Comparison of ENCODE assay signal across 10 mouse cellular contexts in genomic region chr5:54001021-54001420, GRCm38 (mm10). TPM values are rescaled to one million over a fixed set of nuclear protein-coding genes. Genes with fewer than 3 reads are reported as not detected.
DNase-seq lines count a peak whose midpoint lies in the region; ATAC-seq and TF ChIP-seq lines count a peak whose summit lies in the region.
"Had no signal": no experiment of that assay in that cellular context is flagged by ENCODE, and none has a peak within 500 bp of the region (broad histone marks: within the 10 kb centered on the region; RNA-seq: fewer than 3 reads in every experiment).

No protein-coding gene starts in this region.

- peaks cover 71% of the 10 kb centered on the region for H3K79me2 ChIP-seq in myocyte (ENCODE audit: control insufficient read depth, insufficient read depth)

- no peak overlapping the region for H3K9ac ChIP-seq in embryonic facial prominence, embryonic 13.5 days
- H3K9ac ChIP-seq in hindbrain, embryonic 15.5 days = no peak overlapping the region
- H3K9ac ChIP-seq in hindbrain, embryonic 12.5 days = no peak overlapping the region
- no peak overlapping the region for H3K9ac ChIP-seq in midbrain, embryonic 11.5 days (ENCODE audit: low read length)
- H3K9ac ChIP-seq in midbrain, postnatal 0 days (replicated peaks; ENCODE audit: low read length, poor library complexity, severe bottlenecking) = no peak overlapping the region

- H3ac ChIP-seq in myocyte (ENCODE audit: control insufficient read depth, insufficient read length) = no peak overlapping the region

- no peak overlapping the region for H3K27ac ChIP-seq in embryonic facial prominence, embryonic 13.5 days
- no peak overlapping the region for H3K27ac ChIP-seq in embryonic facial prominence, embryonic 10.5 days (replicated peaks)
- H3K27ac ChIP-seq in hindbrain, embryonic 15.5 days (replicated peaks) = no peak overlapping the region
- no peak overlapping the region for H3K27ac ChIP-seq in hindbrain, embryonic 12.5 days
- no peak overlapping the region for H3K27ac ChIP-seq in midbrain, embryonic 11.5 days (ENCODE audit: low read depth, low read length)
- no peak overlapping the region for H3K27ac ChIP-seq in midbrain, postnatal 0 days (ENCODE audit: low read depth, low read length)

- H3K4me3 ChIP-seq in embryonic facial prominence, embryonic 13.5 days = no peak overlapping the region
- no peak overlapping the region for H3K4me3 ChIP-seq in embryonic facial prominence, embryonic 10.5 days
- H3K4me3 ChIP-seq in hindbrain, embryonic 15.5 days = no peak overlapping the region
- H3K4me3 ChIP-seq in hindbrain, embryonic 12.5 days = no peak overlapping the region
- no peak overlapping the region for H3K4me3 ChIP-seq in midbrain, embryonic 11.5 days (ENCODE audit: low read depth, low read length)
- H3K4me3 ChIP-seq in midbrain, postnatal 0 days (ENCODE audit: low read depth, low read length) = no peak overlapping the region
- H3K4me3 ChIP-seq in myocyte = peak overlapping the region; percentile 82

- 76% methylated on average over 5 of the region's 5 CpGs for WGBS in embryonic facial prominence, embryonic 13.5 days
- WGBS in embryonic facial prominence, embryonic 10.5 days = 79% methylated on average over 5 of the region's 5 CpGs
- WGBS in hindbrain, embryonic 15.5 days = 77% methylated on average over 5 of the region's 5 CpGs
- 73% methylated on average over 5 of the region's 5 CpGs for WGBS in hindbrain, embryonic 12.5 days
- WGBS in midbrain, embryonic 11.5 days = 79% methylated on average over 5 of the region's 5 CpGs
- 59% methylated on average over 5 of the region's 5 CpGs for WGBS in midbrain, postnatal 0 days

- H3K9me3 ChIP-seq in embryonic facial prominence, embryonic 13.5 days = no peaks in the 10 kb centered on the region
- H3K9me3 ChIP-seq in embryonic facial prominence, embryonic 10.5 days = no peaks in the 10 kb centered on the region
- no peaks in the 10 kb centered on the region for H3K9me3 ChIP-seq in hindbrain, embryonic 15.5 days
- no peaks in the 10 kb centered on the region for H3K9me3 ChIP-seq in hindbrain, embryonic 12.5 days (replicated peaks)
- no peaks in the 10 kb centered on the region for H3K9me3 ChIP-seq in midbrain, embryonic 11.5 days (ENCODE audit: control insufficient read depth, low read length)
- no peaks in the 10 kb centered on the region for H3K9me3 ChIP-seq in midbrain, postnatal 0 days (ENCODE audit: low read length)

- no peak for TF ChIP-seq CTCF in midbrain, postnatal 0 days (IDR thresholded peaks at IDR 0.05)

- peak overlapping the region; percentile 31 for H3K4me2 ChIP-seq in embryonic facial prominence, embryonic 13.5 days
- H3K4me2 ChIP-seq in hindbrain, embryonic 15.5 days = peak overlapping the region; percentile 20
- H3K4me2 ChIP-seq in hindbrain, embryonic 12.5 days (replicated peaks) = no peak overlapping the region
- H3K4me2 ChIP-seq in midbrain, embryonic 11.5 days = no peak overlapping the region
- H3K4me2 ChIP-seq in midbrain, postnatal 0 days (ENCODE audit: low read depth, low read length, poor library complexity, severe bottlenecking) = no peak overlapping the region; the same call in 1 of the 2 replicates
- peak overlapping the region; percentile 89 for H3K4me2 ChIP-seq in myocyte (ENCODE audit: low read depth)

- ATAC-seq in embryonic facial prominence, embryonic 13.5 days (ENCODE audit: insufficient number of reproducible peaks, insufficient read depth, low FRiP score, low TSS enrichment, low read depth) = no peak
- ATAC-seq in hindbrain, embryonic 15.5 days (ENCODE audit: low FRiP score, low read depth) = no peak
- no peak for ATAC-seq in hindbrain, embryonic 12.5 days (ENCODE audit: low FRiP score)
- no peak for ATAC-seq in midbrain, embryonic 11.5 days (ENCODE audit: low FRiP score)
- no peak for ATAC-seq in midbrain, postnatal 0 days (ENCODE audit: low FRiP score)

- no peak for DNase-seq in embryonic facial prominence, embryonic 10.5 days (ENCODE audit: low spot score)
- DNase-seq in midbrain, embryonic 11.5 days (ENCODE audit: low spot score, missing footprints) = peak; percentile 54
- DNase-seq in midbrain, postnatal 0 days (ENCODE audit: low spot score) = no peak
- no peak for DNase-seq in frontal cortex, adult 2 months (ENCODE audit: extremely low spot score in 1 of 2, low spot score in 1 of 2)
- DNase-seq: cerebellum, postnatal 10 days; right cerebral cortex, postnatal 14 days had no signal

- peaks cover 24% of the 10 kb centered on the region for H3K4me1 ChIP-seq in embryonic facial prominence, embryonic 13.5 days
- H3K4me1 ChIP-seq in embryonic facial prominence, embryonic 10.5 days = peaks cover 32% of the 10 kb centered on the region
- H3K4me1 ChIP-seq in hindbrain, embryonic 15.5 days (replicated peaks) = peaks cover 35% of the 10 kb centered on the region
- H3K4me1 ChIP-seq in hindbrain, embryonic 12.5 days = peaks cover 21% of the 10 kb centered on the region
- peaks cover 25% of the 10 kb centered on the region for H3K4me1 ChIP-seq in midbrain, embryonic 11.5 days (ENCODE audit: control insufficient read depth, insufficient read depth, low read length)
- peaks cover 9% of the 10 kb centered on the region; the same call in 1 of the 2 replicates for H3K4me1 ChIP-seq in midbrain, postnatal 0 days (ENCODE audit: insufficient read depth, low read length)

- H3K36me3 ChIP-seq in embryonic facial prominence, embryonic 13.5 days = no peaks in the 10 kb centered on the region
- no peaks in the 10 kb centered on the region for H3K36me3 ChIP-seq in embryonic facial prominence, embryonic 10.5 days (replicated peaks)
- H3K36me3 ChIP-seq in hindbrain, embryonic 15.5 days = no peaks in the 10 kb centered on the region
- no peaks in the 10 kb centered on the region for H3K36me3 ChIP-seq in hindbrain, embryonic 12.5 days
- no peaks in the 10 kb centered on the region for H3K36me3 ChIP-seq in midbrain, embryonic 11.5 days (ENCODE audit: control insufficient read depth, insufficient read depth, low read length)
- no peaks in the 10 kb centered on the region for H3K36me3 ChIP-seq in midbrain, postnatal 0 days (ENCODE audit: insufficient read depth, low read length)
- H3K36me3 ChIP-seq in myocyte (ENCODE audit: control insufficient read depth, insufficient read depth) = peaks cover 6% of the 10 kb centered on the region

- TF ChIP-seq POLR2A in myocyte (IDR thresholded peaks at IDR 0.05; ENCODE audit: insufficient read length, low read depth) = no peak

- H3K27me3 ChIP-seq in embryonic facial prominence, embryonic 13.5 days = no peaks in the 10 kb centered on the region
- H3K27me3 ChIP-seq in embryonic facial prominence, embryonic 10.5 days (replicated peaks; ENCODE audit: low read depth, poor library complexity, severe bottlenecking) = 0 out of 2 replicates have a peak, but pooled peaks cover 2% of the 10 kb centered on the region
- H3K27me3 ChIP-seq in hindbrain, embryonic 15.5 days = no peaks in the 10 kb centered on the region
- H3K27me3 ChIP-seq in hindbrain, embryonic 12.5 days = no peaks in the 10 kb centered on the region
- no peaks in the 10 kb centered on the region for H3K27me3 ChIP-seq in midbrain, embryonic 11.5 days (ENCODE audit: control insufficient read depth, insufficient read depth, low read length)
- no peaks in the 10 kb centered on the region for H3K27me3 ChIP-seq in midbrain, postnatal 0 days (ENCODE audit: insufficient read depth, low read length)
- no peaks in the 10 kb centered on the region for H3K27me3 ChIP-seq in myocyte (ENCODE audit: control insufficient read depth, insufficient read depth, insufficient read length)

TF ChIP-seq in myocyte, 11 proteins besides CTCF, POLR2A, EP300 and RAD21:
- TF ChIP-seq REST (IDR thresholded peaks at IDR 0.05; ENCODE audit: insufficient read depth, insufficient read length) = no peak
- no peak for TF ChIP-seq E2F4 (IDR thresholded peaks at IDR 0.05; ENCODE audit: insufficient read depth)
- TF ChIP-seq MAX (IDR thresholded peaks at IDR 0.05; ENCODE audit: low read depth) = no peak
- no peak for TF ChIP-seq CEBPB (IDR thresholded peaks at IDR 0.05; ENCODE audit: insufficient read depth, poor library complexity, severe bottlenecking)
- TF ChIP-seq SRF (IDR thresholded peaks at IDR 0.05; ENCODE audit: control insufficient read depth, insufficient read length, low read depth) = no peak
- TF ChIP-seq TCF3 (IDR thresholded peaks at IDR 0.05; ENCODE audit: insufficient read length, low read depth) = no peak
- TF ChIP-seq POLR2AphosphoS2 (IDR thresholded peaks at IDR 0.05; ENCODE audit: insufficient read length, low read depth) = no peak
- TF ChIP-seq TCF12 (IDR thresholded peaks at IDR 0.05; ENCODE audit: insufficient read depth, poor library complexity, severe bottlenecking) = no peak
- TF ChIP-seq MYOD1 (IDR thresholded peaks at IDR 0.05; ENCODE audit: control insufficient read depth in 1 of 3, insufficient read length in 2 of 3, low read depth in 2 of 3) = no peak
- no peak for TF ChIP-seq USF1 (IDR thresholded peaks at IDR 0.05; ENCODE audit: low read depth)
- no peak for TF ChIP-seq MYOG (IDR thresholded peaks at IDR 0.05; ENCODE audit: control insufficient read depth in 1 of 3, insufficient read depth in 1 of 3, insufficient read length in 2 of 3, low read depth in 2 of 3)

RNA-seq across cellular contexts. Expression of gene Stim2, which starts 2.7 kb away (rescaled TPM):
- polyA plus RNA-seq in embryonic facial prominence, embryonic 13.5 days (2015; fragmentation: Nextera tagmentation; extraction: Ambion mirVana) = 14.8 and 16.4 TPM in 2 replicates
- 13.9 and 14.3 TPM in 2 replicates for polyA plus RNA-seq in embryonic facial prominence, embryonic 10.5 days (2016; fragmentation: Nextera tagmentation; extraction: Ambion mirVana)
- polyA plus RNA-seq in hindbrain, embryonic 15.5 days (2015; fragmentation: Nextera tagmentation; extraction: Ambion mirVana) = 29.3 and 29.4 TPM in 2 replicates
- polyA plus RNA-seq in hindbrain, embryonic 12.5 days (2016; fragmentation: Nextera tagmentation; extraction: Ambion mirVana) = 19.2 and 28.0 TPM in 2 replicates
- 23.1 and 24.0 TPM in 2 replicates for polyA plus RNA-seq in midbrain, embryonic 11.5 days (2014; fragmentation: Nextera tagmentation; extraction: Ambion mirVana)
- 30.4 and 34.9 TPM in 2 replicates for total RNA-seq in midbrain, postnatal 0 days (2014; rRNA removed)
- 29.2 and 29.8 TPM in 2 replicates for polyA plus RNA-seq in midbrain, postnatal 0 days (2015; fragmentation: Nextera tagmentation; extraction: Ambion mirVana)
- polyA plus RNA-seq in myocyte (2012; fragmentation: generic; extraction: Trizol) = 23.6 TPM
- 28.3 and 28.8 TPM in 2 replicates for polyA plus RNA-seq in frontal cortex, adult 2 months (2012; rRNA removed)

Comparison
In these comparisons a context has a peak if more than half of its experiments do, and no peak if none do; other contexts are left out.
1. H3K4me2 ChIP-seq: peak in embryonic facial prominence, embryonic 13.5 days (single experiment), hindbrain, embryonic 15.5 days (single experiment) and myocyte (single experiment); none in hindbrain, embryonic 12.5 days (single experiment), midbrain, embryonic 11.5 days (single experiment) and midbrain, postnatal 0 days (single experiment).